Mouse (Mus musculus) spleen, embryonic (tissue): ENCODE data around the gene Lhpp.

Experiments used
- CTCF ChIA-PET: fragments of 350-600 bp; sonication (Branson Sonifier 250); formaldehyde crosslinking; loops from one replicate; lab custom pipeline; 2022; lab: Charles Lee

Gene Lhpp

DNA sequence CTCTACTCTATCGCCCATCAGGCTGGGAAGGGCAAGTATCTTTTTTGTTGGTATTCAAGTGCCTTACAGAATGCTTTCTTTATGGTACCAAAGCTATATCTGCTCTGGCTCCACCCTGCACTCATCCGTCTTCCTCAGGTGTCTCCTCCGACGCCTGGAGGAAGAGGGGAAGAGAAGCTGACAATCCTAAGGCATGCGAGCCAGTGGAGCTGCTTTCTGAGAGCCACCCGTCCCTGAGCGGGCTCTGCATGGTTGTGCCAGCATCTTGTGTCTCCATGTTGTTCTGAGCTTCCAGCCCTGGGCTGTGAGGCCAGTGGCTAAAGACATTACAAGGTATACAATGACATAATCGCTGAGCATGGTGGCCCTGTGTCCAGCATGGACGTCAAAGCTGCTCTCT is 123.8 kb downstream of the Lhpp start:
- CTCF ChIA-PET: interaction anchor here (1.0 to 1.2 kb wide), 2 partner anchors 43 to 79 kb away, joined by 3 to 5 read pairs; no protein-coding TSS in a partner anchor

DNA sequence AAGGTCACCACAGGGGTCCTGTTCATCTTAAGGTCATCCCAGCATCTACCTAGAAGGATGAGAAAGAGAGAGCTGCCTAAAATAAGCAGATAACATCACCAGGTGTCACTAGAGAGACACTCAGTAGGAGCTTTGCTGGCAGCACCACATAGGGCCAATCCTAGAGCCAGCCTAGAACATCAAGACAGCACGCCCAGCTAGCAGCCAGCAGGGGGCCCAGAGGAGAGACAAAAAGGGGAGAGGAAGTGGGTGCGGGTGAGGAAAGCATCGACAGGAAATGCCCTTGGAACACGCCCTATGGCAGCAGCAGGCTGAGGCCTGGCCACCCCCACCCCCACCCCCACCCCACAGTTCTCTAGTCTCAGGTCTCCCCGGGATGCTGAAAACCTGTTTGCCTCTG is 124.7 kb downstream of the Lhpp start:
- CTCF ChIA-PET: interaction anchor here (0.5 to 1.2 kb wide), 5 partner anchors 14 to 184 kb away, joined by 3 to 5 read pairs (median 3); no protein-coding TSS in a partner anchor

DNA sequence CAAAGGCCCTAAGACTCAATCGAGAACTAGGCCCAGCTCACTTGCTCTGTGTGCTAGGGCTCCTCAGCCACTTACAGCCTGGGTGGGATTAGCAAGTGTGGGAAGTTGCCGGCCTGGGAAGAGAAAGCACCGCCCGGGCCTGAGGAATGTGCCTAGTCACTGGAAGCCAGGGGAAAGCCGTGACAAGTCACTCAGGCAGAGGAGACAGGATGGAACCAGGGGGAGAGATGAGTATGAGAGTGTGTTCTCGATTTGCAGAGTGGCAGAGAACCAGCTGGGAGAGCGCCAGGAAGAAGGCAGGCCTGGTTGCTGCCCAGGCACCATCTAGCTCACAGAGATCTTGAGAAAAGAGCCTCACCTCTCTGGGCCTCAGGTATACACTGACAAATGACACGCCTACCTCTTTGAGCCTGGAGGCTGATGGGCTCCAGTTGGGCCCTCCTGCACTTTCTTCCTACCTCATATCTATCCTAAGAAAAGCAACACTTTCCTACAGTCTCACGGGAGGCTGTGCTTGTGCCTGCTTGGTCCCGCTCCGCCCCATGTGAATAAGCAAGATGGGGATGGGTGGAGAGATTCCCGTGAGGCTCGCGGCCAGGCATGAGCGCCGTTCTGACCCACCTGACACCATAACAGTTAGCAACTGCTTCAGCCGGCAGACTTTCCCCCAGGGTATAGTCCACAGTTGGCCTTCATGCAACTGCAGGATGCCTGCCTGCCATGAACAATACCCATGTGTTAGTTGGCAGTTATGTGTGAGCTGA is 125.8 kb downstream of the Lhpp start:
- CTCF ChIA-PET: interaction anchor here (0.6 kb wide), 1 partner anchor 37 kb away, joined by 3 read pairs; no protein-coding TSS in a partner anchor

- CTCF ChIA-PET: no interaction called here
Measured at GRCm38 (mm10) chr7:132738844-132739243, 128.4 kb downstream of the Lhpp start.

GRCm38 (mm10) chr7:132739829-132740228 is 129.4 kb downstream of the Lhpp start:
- CTCF ChIA-PET: interaction anchor here (0.6 kb wide), 1 partner anchor 237 kb away, joined by 9 read pairs; no protein-coding TSS in a partner anchor

DNA sequence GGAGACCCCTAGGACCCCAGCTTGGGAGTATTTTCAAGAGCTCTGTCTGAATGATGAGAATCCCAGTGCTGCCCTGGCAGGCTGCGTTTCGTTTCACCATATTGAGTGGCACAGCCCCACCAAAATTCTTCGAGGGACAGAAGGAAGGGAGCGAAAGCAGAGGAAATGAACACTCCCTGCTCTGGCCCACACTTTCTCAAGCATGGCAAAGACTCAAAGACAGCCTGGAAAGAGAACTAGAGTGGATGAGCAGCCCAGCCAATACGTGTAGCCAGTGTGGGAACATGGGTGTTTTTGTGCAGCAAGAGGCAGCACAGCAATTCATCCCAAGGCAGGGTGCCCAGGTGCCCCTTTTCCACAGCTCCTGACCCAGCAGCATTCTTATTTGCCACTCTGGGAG is 132.5 kb downstream of the Lhpp start:
- CTCF ChIA-PET: no interaction called here

DNA sequence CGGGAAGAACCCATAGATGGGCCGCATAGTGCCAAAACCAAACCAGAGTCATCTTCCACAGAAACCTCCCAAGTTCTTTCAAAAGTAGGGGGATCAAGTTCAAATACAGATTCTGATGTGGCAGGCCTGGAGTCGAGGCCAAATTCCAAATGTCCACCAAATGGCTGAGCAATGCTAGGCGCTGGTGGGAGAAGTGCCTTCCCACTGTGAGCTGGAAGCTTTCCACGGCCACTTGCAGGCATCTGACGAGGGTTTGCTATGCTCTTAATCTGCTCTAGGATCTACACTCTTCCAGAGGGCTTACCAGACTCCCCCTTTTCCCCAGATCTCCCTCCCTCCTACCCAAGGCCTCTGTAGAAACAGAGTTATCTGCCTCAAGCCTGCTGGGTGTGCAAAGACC is 136.7 kb downstream of the Lhpp start:
- CTCF ChIA-PET: interaction anchor here (0.7 kb wide), 1 partner anchor 38 kb away, joined by 3 read pairs; no protein-coding TSS in a partner anchor

- CTCF ChIA-PET: no interaction called here
Measured at GRCm38 (mm10) chr7:132748076-132748769, 137.8 kb downstream of the Lhpp start.

DNA sequence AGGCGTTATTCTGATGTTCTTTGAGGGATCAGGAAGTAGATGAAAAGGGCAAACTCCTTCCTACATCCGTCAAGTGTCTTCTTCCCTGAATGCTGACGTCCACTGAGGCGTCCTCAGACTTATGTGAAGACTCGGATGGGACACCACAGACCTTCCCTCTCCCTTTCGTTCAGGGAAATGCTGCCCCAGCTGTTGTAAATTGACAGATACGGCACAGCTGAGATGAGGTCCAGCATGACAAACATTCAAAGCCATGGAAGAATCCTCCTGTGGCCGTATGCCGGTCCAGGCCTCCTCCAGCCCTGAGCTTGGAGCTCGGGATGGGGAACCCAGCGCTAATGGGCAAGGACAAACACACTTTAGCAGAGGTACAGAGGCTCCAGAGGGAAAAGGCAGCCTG is 139.1 kb downstream of the Lhpp start:
- CTCF ChIA-PET: no interaction called here

DNA sequence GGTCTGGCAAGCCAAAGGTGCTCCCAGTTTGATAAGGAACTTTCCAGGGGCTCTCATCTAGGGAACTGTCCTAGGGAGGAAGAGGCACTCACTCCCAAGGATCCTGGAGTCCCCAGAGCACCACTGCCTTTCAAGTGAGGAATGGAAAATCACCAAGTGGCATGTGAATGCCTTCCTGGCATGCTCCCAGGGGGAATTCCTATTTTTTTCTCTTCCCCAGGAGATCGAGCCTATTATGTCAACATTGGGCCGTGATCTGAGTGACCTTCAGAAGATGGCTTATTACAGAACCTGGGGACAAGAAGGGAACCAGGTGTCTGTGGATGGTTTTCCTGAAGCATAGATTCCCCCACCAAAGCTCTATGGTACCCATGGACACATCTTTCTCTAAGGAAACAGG is 141.3 kb downstream of the Lhpp start:
- CTCF ChIA-PET: no interaction called here

GRCm38 (mm10) chr7:132753518-132754388 is 143.3 kb downstream of the Lhpp start:
- CTCF ChIA-PET: interaction anchor here (0.6 kb wide), 1 partner anchor 54 kb away, joined by 4 read pairs; no protein-coding TSS in a partner anchor

DNA sequence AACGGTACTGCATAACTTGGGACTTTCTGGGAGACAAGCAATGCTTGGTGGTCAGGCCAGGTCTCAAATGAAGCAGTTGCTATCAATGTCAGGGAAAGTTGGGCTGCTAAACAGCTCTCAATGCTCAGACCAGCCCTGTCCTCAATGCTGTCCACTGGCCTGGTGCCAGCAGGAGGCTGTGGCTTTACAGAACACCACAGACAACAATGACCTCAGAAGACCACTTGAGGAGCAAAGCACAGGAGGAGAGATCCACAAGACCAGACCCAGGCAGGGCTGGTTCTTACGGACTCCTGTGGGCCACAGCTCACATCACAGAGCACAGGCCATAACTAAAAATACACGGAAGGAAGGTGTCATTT is 143.9 kb downstream of the Lhpp start:
- CTCF ChIA-PET: no interaction called here
